Mouse (Mus musculus) neural tube, embryonic 11.5 days (tissue): ENCODE measurements around the gene Rnf220. TPM values are rescaled to one million over a fixed set of nuclear protein-coding genes. Genes with fewer than 3 reads are reported as not detected.

Source experiments
- ATAC-seq: fragments of 200-750 bp; cut with Nextera tagmentation; 2 replicates; pipeline ENCODE4 v1.8.0; 2017; ENCODE audit warnings: moderate number of reproducible peaks, mild to moderate bottlenecking, moderate TSS enrichment, moderate library complexity; ENCODE audit not compliant: insufficient read depth, low FRiP score, low TSS enrichment
- DNase-seq: peaks from one replicate; pipeline ENCODE4 v3.0.0-alpha.2; 2015; ENCODE audit warnings: low spot score
- H3K27ac ChIP-seq: fragments of 300-500 bp; sonication (generic); 2 replicates; pipeline ENCODE4 v1.5.1; 2014; ENCODE audit warnings: low read depth, mild to moderate bottlenecking, low read length
- H3K27me3 ChIP-seq: fragments of 300-500 bp; sonication (generic); 2 replicates; pipeline ENCODE4 v1.6.1; 2014; ENCODE audit warnings: mild to moderate bottlenecking, low read length, mixed read lengths; ENCODE audit not compliant: control insufficient read depth, insufficient read depth
- H3K36me3 ChIP-seq: fragments of 300-500 bp; sonication (generic); 2 replicates; pipeline ENCODE4 v1.6.1; 2014; ENCODE audit warnings: mild to moderate bottlenecking, low read length, moderate library complexity, mixed read lengths; ENCODE audit not compliant: control insufficient read depth, insufficient read depth
- H3K4me1 ChIP-seq: fragments of 300-500 bp; sonication (generic); 2 replicates; pipeline ENCODE4 v1.6.1; 2014; ENCODE audit warnings: low read length, mixed read lengths; ENCODE audit not compliant: control insufficient read depth, insufficient read depth
- H3K4me2 ChIP-seq: fragments of 300-500 bp; sonication (generic); 2 replicates; pipeline ENCODE4 v1.6.1; 2014; ENCODE audit warnings: low read depth, mild to moderate bottlenecking, moderate library complexity
- H3K4me3 ChIP-seq: fragments of 300-500 bp; sonication (generic); 2 replicates; pipeline ENCODE4 v1.5.1; 2014; ENCODE audit warnings: low read depth, low read length
- H3K9ac ChIP-seq: fragments of 300-500 bp; sonication (generic); 2 replicates; pipeline ENCODE4 v1.6.1; 2014; ENCODE audit warnings: mild to moderate bottlenecking, low read length
- H3K9me3 ChIP-seq: fragments of 300-500 bp; sonication (generic); 2 replicates; pipeline ENCODE4 v1.6.1; 2016; ENCODE audit warnings: low read length; ENCODE audit not compliant: control insufficient read depth
- WGBS: fragments of 180-500 bp; shearing (Covaris S2); extraction: QIAGEN DNeasy Blood & Tissue Kit; methylation state at CpG from one replicate; pipeline ENCODE4 v1.1.7; 2014; 5-methylcytosine and 5-hydroxymethylcytosine counted together
- polyA plus RNA-seq: library from polyadenylated mRNA; unstranded; fragments of >200 nt; fragmentation: Nextera tagmentation; extraction: Ambion mirVana; gene quantifications from 2 replicates; pipeline ENCODE4 v1.2.1, GENCODE M21; 2014

Gene Rnf220
- polyA plus RNA-seq, 1 experiment from 2014 or later: 76.8 TPM

- no peak overlapping the region for H3K4me2 ChIP-seq
- H3K4me1 ChIP-seq: peaks cover 29% of the 10 kb centered on the region
- no peak overlapping the region for H3K4me3 ChIP-seq
- DNase-seq (peak; percentile 60), ATAC-seq (peak; percentile 58)
- H3K9ac ChIP-seq: no peak overlapping the region
- 0 out of 2 replicates have a peak overlapping the region, but pooled peaks have one; percentile 20 for H3K27ac ChIP-seq
- 26% methylated on average over 13 of the region's 14 CpGs for WGBS
- H3K36me3 ChIP-seq: no peaks in the 10 kb centered on the region
- peaks cover 79% of the 10 kb centered on the region for H3K27me3 ChIP-seq
- H3K9me3 ChIP-seq: no peaks in the 10 kb centered on the region
Observed at GRCm38 (mm10) chr4:117409144-117410048, 87.5 kb downstream of the Rnf220 start.

GRCm38 (mm10) chr4:117407945-117408344, 88.9 kb downstream of the Rnf220 start:
- peaks cover 29% of the 10 kb centered on the region for H3K4me1 ChIP-seq
- H3K36me3 ChIP-seq: no peaks in the 10 kb centered on the region
- H3K9me3 ChIP-seq: no peaks in the 10 kb centered on the region
- H3K27ac ChIP-seq: no peak overlapping the region
- ATAC-seq: no peak
- H3K4me3 ChIP-seq: no peak overlapping the region
- WGBS: 76% methylated on average over 5 of the region's 5 CpGs
- no peak overlapping the region for H3K9ac ChIP-seq
- DNase-seq: no peak
- peaks cover 79% of the 10 kb centered on the region for H3K27me3 ChIP-seq
- no peak overlapping the region for H3K4me2 ChIP-seq

- Histone ChIP-seq H3K27ac (peak overlapping the region; percentile 42; the same call in 1 of the 2 replicates), H3K4me1 (peaks cover 20% of the 10 kb centered on the region), H3K36me3 (no peaks in the 10 kb centered on the region), H3K27me3 (peaks cover 88% of the 10 kb centered on the region), H3K9ac (no peak overlapping the region), H3K4me2 (no peak overlapping the region), H3K4me3 (no peak overlapping the region), H3K9me3 (no peaks in the 10 kb centered on the region)
- WGBS: 49% methylated on average over 9 of the region's 9 CpGs
- DNase-seq (no peak), ATAC-seq (no peak)
Observed at GRCm38 (mm10) chr4:117405999-117406398, 90.9 kb downstream of the Rnf220 start.

- H3K36me3 ChIP-seq: no peaks in the 10 kb centered on the region
- peaks cover 20% of the 10 kb centered on the region for H3K4me1 ChIP-seq
- H3K9ac ChIP-seq: no peak overlapping the region
- no peak overlapping the region for H3K4me2 ChIP-seq
- DNase-seq (no peak), ATAC-seq (no peak)
- H3K4me3 ChIP-seq: no peak overlapping the region
- H3K27ac ChIP-seq: no peak overlapping the region
- H3K27me3 ChIP-seq: peaks cover 83% of the 10 kb centered on the region
- H3K9me3 ChIP-seq: no peaks in the 10 kb centered on the region
- 76% methylated on average over 6 of the region's 6 CpGs for WGBS
Observed at GRCm38 (mm10) chr4:117405211-117405610, 91.6 kb downstream of the Rnf220 start.

GRCm38 (mm10) chr4:117403411-117403810, 93.4 kb downstream of the Rnf220 start:
- Histone ChIP-seq H3K4me1 (peaks cover 12% of the 10 kb centered on the region), H3K27me3 (peaks cover 74% of the 10 kb centered on the region), H3K36me3 (no peaks in the 10 kb centered on the region), H3K9me3 (no peaks in the 10 kb centered on the region), H3K4me3 (no peak overlapping the region), H3K27ac (no peak overlapping the region), H3K9ac (no peak overlapping the region), H3K4me2 (no peak overlapping the region)
- WGBS: 53% methylated on average over 3 of the region's 3 CpGs
- ATAC-seq (no peak), DNase-seq (no peak)

- H3K27me3 ChIP-seq: peaks cover 72% of the 10 kb centered on the region
- 79% methylated on average over 11 of the region's 11 CpGs for WGBS
- no peak overlapping the region for H3K4me3 ChIP-seq
- no peaks in the 10 kb centered on the region for H3K9me3 ChIP-seq
- no peak overlapping the region for H3K9ac ChIP-seq
- H3K4me1 ChIP-seq: peaks cover 13% of the 10 kb centered on the region
- ATAC-seq (no peak), DNase-seq (no peak)
- H3K4me2 ChIP-seq: no peak overlapping the region
- no peaks in the 10 kb centered on the region for H3K36me3 ChIP-seq
- no peak overlapping the region for H3K27ac ChIP-seq
Observed at GRCm38 (mm10) chr4:117397128-117397527, 99.7 kb downstream of the Rnf220 start.

- ATAC-seq: no peak
- Histone ChIP-seq H3K4me3 (no peak overlapping the region), H3K27me3 (peaks cover 66% of the 10 kb centered on the region), H3K9me3 (no peaks in the 10 kb centered on the region), H3K4me2 (no peak overlapping the region), H3K27ac (no peak overlapping the region), H3K9ac (no peak overlapping the region), H3K36me3 (no peaks in the 10 kb centered on the region), H3K4me1 (peaks cover 24% of the 10 kb centered on the region)
- WGBS: 23% methylated on average over 7 of the region's 7 CpGs
- no peak for DNase-seq
Observed at GRCm38 (mm10) chr4:117393027-117393426, 103.8 kb downstream of the Rnf220 start.

GRCm38 (mm10) chr4:117392391-117392790, 104.5 kb downstream of the Rnf220 start:
- Histone ChIP-seq H3K4me2 (no peak overlapping the region), H3K4me1 (peaks cover 24% of the 10 kb centered on the region), H3K36me3 (no peaks in the 10 kb centered on the region), H3K9me3 (no peaks in the 10 kb centered on the region), H3K4me3 (no peak overlapping the region), H3K9ac (0 out of 2 replicates have a peak overlapping the region, but pooled peaks have one; percentile 29), H3K27me3 (peaks cover 60% of the 10 kb centered on the region), H3K27ac (peak overlapping the region; percentile 63; the same call in 1 of the 2 replicates)
- DNase-seq (no peak), ATAC-seq (peak; percentile 31; the same call in 1 of the 2 replicates)
- WGBS: 18% methylated on average over 2 of the region's 2 CpGs
